Mouse (Mus musculus) retina, adult 2 months (tissue): ENCODE measurements around the gene Tmem269.

Experiments used
- DNase-seq: peaks from one replicate; pipeline ENCODE4 v3.0.0-alpha.2; 2012; ENCODE audit warnings: low read depth, low spot score

The Tmem269 gene

DNA sequence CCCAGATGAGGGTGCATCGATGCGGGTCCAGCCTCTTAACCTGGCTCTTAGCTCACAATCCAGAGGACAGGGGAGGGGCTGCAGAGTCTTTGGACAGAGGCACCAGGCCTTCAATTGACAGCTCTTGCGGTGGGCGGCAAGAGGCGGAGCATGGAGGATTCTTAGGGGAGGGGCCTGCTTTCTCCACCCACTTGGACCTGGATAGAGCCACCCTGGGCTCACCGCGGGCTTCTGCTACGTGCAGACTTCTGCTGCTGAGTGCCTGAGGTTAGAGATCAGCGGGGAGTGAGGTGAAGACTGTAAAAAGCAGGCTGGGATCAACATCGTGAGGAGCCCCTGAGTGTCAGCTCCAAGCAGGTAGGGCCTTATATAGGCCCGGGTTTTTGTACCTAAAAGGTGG lies at the start of gene Tmem269:
Gene Tmem269, minus strand, starts transcription at position 49 of the 400 bp plus-strand sequence.
- DNase-seq: no peak

DNA sequence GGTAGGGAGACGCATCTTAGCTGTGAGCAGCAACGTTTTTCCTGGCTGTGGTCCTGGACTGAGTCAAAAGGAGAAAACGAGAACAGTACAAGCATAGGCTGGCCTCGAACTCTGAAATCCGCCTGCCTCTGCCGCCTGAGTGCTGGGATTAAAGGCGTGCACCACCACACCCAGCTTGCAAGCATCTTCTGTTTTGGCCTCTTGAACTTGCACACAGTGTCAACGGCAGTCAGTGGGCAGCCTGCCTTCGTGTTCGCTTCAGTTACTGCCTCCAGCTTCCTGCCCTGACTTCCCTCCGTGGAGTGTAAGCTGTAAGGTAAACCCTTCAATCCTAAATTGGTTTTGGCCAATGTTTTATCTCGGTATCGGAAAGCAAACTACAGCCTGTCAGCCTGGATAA lies 48.6 kb upstream of the Tmem269 start:
- no peak for DNase-seq

DNA sequence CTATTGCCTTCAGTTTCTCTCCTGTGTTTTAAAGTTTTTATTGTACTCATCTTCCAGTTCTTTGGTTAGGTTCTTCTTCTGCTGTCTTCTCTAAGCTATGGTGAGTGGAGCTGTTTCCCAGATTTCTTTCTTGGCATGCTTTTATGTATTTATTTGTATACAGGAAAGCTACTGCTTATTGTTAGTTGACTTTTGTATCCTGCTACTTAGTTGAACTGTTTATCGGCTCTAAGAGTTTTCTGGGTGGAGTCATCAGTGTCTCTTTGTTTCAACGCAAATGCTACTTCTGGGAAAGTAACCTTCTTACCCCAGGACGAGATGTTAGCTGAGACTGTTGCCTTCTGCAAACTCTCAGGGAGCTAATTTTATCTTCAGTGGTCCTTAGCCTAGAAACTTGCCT lies 45.4 kb upstream of the Tmem269 start:
- DNase-seq: no peak

DNA sequence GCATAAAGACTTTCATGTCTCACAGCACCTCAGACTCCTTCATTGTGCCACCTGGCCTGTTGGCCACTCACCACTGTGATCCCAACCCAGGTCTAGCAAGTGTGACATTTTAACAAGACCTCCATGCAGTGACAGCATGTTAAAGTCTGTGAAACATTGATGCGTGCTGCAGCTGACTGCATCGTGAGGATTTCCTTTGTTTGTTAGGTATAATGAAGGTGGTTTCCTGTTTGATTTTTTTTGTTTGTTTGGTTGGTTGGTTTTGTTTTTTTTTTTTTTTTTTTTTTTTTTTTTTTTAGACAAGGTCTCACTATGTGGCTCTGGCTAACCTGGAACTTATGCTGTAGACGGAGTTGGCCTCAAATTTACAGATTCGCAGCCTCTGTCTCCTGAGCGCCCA lies 44.5 kb upstream of the Tmem269 start:
- no peak for DNase-seq

DNA sequence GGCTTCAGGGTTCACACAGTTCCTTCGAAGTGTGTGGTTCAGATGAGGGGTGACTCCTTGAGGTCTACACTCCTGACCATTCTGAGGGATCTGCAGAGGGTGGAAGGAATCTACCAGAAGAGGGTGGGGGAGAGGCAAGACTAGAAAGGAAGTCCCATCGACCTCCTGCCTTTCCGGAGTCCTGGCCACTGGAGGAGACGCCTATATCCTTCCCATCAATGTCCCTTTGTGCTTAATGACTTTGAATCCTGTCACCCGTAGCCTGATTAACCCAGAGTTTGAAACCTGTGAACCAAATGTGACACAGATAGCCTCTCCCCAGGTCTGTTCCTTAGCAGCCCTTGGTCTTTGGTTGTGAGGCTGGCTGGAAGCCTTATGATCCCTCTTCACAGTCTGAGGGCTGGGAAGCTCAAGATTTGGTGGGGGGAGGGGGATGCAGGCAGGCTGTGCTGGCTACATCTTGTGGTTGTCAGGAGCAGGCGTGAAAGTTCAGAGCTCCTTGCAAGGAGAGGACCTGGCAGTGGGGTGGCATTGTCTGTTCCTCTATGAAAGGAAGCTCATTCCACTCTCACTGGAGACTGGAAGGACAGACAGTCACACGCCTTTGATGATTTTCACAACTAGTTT lies 43.2 kb upstream of the Tmem269 start:
- no peak for DNase-seq

DNA sequence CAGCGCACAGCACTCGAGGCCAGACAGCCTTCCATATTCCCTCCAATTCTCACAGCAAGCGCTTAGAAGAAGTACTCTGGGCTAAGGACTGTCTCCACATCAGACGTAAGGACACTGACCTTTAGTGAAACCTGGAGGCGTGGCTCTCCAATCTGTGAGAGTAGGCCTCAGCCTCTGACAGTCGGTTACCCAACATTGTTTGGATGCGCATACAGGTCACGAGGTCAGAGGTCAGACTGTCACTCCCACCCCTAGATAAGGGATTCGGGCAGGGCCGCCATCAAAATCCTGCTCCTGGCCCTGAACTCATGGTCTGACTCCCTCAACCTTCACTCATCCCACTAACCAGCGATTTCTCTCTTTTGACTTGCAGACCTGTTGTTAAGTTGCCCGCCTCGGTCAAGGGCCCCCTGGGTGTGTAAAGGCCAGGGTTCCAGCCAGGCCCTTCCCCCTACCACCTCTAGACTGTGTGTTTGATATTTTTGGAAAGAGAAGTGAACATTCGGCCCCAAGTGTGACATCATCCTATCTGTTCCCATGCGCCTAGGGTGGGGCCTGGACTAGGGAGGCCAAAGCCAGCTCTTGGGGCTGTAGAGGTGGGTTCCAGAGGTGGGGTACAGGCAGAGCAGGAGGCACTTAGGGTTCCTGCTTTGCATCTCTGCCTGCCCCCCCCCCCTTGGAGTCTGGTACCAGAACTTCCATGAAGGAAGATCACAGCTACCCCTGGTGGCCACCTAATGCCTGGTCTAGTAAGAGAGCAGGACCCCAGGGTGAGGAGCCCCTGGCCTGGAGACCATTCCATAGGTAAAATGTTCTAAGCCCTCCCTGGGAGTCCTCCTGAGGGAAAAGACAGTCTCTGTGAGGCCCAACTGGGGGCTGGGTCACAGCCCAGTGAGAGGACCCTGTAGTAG lies 41.6 kb upstream of the Tmem269 start:
- no peak for DNase-seq

DNA sequence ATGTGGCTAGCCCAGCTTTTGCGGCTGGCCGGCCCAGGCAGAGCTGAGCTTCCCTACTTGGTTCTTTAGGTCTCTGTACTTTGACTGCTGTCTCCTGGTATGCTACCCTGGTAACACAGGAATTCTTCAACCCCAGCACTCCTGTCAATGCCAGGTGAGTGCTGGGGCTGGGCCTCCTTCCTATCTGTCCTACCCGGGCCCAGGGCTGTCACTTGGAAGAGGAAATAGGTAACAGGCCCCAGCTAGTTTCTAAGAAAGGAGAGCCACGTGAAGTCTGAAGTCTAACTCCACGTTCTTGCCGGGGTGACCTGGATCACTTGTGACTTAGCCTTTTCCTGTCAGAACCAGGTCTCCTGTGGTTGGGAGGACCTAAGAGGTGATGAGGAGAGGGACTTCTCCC lies 39.1 kb upstream of the Tmem269 start:
- no peak for DNase-seq

DNA sequence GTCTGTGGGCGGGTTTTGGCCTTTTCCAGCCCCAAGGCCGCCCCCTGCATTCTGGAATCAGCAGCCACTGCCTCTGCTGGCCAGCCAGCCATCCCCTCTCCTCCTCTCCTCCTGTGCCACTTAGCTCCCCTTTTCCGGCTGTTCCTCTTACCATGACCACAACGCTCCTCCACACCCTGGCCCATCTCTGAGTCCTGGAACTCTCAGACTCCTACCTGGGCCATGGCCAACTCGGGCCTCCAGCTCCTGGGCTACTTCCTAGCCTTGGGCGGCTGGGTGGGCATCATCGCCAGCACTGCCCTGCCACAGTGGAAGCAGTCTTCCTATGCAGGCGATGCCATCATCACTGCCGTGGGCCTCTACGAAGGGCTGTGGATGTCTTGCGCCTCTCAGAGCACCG lies 37.3 kb upstream of the Tmem269 start, which contains the start of gene Cldn19:
Gene Cldn19, plus strand, starts transcription at position 64 of the 400 bp plus-strand sequence.
- no peak for DNase-seq

DNA sequence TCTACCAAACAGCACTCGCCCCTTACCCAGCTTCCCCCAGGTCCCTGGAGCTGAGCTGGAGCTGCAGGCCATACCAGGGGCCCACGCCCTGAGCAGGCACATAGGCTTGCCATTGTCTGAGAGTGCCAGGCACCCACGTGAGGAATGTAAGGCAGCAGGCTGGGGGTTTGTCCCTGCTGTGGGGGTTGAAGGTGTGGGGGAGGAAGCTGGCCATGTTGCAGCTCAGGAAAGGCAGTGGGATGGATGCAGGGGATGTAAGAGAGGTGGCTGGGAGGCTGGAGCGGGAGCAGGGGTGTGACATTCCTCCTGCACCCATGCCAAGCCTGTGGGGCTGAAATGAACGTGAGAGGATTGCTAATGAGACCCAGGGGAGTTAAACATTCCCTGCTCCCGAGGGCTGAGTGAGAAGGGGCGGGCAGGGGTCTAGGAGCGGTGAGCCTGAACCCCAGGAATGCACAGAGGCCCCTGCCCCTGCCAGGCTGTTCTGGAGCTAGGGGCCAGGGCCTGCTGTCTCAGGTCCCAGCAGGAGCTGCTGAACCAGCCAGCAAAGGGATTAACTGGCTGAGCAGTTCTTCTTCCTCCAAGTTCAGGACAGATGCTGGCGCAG lies 36.1 kb upstream of the Tmem269 start:
- no peak for DNase-seq

DNA sequence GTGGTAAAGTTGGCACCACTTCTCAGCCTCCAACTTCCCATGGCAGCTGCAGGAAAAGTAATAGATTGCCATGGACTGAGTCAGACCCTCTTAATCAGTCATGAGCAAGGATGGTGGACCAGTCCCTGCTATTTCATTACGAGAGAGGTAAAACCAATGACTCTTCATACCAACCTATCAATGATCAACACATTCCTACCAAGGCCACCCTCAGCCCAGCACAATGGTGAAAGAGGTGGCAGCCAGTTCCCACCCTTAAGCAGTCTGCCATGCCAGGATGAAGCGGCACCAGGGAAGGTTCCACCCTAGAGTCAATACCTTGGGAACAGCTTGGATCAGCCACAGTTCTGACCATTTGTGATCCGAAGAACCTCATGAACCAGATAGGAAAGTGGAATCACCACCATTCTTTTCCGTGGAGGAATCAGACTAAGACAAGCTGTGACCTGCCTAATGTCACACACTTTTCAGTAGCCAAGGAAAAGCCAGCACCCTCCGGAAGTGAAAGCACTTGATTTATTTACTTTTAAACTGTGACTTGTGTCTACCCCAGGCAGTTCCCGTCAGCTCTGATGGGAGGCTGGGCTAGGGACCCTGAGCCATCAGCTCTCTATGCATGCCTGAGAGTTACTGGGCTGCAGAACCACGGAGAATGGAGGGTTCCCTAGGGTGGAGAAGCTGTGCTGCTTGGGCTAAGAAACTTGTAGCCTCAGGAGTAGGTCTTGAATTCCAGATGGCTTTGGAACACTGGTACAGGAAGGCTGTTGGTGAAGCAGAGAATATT lies 34.2 kb upstream of the Tmem269 start:
- no peak for DNase-seq

DNA sequence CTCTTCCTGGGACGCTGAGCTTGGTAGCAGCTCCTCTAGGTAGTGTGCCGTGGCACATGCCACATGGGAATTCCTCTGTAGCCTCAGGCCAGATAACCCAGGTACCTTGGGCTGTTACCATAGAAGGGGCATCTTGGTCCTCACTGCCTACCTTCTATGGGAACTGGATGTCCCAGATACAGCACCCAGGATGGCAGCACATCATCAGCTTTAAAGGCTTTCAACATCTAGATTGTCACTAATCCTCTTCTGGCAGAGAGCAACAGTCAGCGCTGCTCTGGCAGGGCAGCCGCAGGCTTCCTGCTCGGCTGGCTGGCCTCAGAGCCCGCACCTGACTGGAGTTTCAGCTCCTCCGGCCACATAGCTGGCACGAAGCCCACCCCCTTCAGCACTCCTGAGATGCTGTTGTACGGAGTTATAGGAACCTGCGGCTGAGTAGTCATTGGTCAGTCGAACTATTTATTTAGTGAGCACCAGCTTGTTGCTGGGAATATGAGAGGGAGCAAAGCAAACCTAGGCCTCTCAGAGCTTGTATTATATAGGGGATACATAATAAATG lies 30.5 kb upstream of the Tmem269 start:
- DNase-seq: no peak

DNA sequence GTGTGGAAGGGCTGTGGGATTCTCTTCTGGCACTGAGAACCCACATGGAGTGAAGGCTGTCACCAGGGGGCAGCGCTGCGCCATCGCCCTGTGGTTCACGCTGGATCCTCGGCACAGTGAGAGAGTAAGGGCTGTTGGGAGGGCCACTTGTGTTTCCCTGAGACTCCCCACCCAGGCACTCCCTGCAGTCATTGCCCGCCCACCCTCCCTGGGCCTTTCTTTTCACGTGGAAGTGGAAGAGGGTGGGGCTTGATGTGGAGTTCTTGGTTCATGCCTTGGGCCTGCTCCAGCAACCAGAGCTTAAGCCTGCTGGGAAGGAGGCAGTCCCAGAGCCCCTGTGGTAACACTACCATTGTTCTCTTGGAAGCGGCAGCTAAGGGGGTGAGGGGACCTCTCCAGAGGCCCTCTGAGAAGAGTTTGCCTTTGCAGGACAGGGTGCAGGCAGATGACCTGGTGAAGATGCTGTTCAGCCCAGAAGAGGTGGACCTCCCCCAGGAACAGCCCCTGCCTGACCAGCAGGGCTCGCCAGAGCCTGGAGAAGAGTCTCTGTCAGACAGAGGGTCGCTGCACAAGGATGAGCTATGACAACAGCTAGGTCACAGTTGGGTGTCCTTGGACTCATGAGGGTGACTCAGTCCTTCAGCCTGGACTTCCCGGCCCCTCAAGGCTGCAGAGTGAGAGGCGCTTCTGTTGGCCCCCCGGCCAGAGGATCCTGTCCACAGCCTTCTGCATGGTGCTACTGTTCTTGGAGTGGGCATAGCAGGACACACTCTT lies 29.6 kb upstream of the Tmem269 start:
- DNase-seq: no peak

DNA sequence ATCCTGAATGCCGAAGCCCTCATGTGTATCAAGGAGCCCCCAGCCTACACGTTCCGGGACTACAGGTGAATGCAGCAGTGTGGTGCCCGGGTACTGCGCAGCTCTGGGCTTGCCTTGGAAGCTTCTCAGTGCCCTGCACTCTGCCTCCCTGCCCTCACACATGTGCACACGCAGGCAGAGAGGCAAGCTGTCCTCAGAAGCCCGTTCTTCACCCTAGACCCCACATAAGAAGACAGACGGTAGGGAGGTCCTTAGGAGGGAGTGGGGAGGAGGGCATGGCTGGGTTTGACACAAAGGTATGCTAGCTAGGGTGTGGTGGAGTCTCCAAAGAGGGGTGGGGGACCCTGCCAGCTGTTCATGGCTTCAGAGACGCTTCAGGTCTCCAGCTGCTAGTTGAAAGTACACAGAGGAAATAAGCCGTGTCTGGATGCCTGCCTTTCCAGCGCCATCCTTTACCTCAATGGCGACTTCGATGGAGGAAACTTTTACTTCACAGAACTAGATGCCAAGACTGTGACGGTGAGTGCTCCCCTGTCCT lies 28.7 kb upstream of the Tmem269 start:
- DNase-seq: no peak

DNA sequence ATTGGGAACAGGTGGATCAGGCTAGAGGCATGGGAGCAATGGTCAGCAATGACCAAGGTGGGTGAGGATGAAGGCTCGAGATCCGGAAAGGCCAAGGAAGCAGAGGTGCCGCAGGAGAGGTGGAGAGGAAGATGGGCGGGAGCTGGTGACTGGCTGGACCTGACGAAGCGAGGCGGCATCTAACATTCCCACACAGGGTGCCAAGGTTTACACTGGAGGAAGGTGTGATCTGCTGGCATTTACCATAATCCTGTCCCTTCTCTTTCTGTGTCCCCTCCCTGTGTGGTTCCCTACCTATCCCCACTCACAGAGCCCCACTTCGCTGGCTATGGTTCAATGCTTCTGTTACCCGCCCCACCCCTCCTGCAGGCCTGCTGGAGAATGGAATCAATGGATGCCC lies 27.9 kb upstream of the Tmem269 start:
- no peak for DNase-seq

DNA sequence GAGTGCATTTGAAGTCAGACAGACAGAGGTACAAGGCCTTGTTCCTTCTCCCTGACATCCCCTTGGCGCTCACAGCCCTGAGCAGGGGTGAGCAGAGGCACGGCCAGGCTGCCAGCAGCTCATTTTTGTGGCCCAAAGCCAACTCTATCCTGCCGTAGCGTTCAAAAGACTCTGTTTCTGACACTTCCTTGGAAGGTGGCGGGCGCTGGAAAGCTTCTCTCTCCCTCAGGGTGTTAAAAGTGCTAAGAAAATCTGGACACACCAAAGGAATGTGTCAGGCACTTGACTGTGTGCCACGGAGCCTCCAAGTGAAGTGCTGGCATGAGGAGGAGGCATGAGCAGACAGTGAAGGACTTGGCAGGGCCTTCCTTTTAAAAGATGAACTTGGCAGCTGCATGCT lies 27.5 kb upstream of the Tmem269 start:
- DNase-seq: no peak

DNA sequence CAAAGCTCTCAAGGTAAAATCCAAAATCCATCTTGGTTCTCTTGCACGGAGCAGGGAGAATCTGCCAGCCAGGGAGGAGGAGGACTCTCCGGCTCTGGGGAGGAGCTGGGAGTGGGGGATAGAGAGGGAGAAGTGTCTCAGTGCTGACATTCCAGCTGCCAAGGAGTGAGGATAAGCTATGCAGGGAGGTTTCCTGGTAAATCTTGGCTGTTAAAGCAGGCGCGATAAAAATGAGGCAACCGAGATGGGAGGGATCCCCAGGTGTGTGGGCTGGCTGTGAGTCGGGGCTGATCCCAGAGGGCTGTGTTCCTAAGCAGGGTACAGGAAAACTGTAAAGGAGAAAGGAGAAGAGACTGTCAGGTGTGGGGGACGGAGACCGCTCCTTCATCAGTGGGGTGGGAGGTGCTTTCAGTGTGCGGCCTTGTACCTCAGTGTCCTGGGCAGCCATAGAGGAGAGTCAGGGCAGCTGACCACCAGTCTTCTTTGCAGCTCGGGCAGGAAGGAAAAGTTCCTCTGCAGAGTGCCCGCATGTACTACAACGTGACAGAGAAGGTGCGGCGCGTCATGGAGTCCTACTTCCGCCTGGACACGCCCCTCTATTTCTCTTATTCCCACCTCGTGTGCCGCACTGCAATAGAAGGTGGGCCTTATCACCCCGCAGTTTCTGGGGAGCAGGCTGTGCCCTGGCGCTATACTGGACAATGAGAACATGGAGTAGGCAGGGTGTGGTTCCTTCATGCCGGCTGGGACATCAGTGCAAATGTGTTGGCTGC lies 26.6 kb upstream of the Tmem269 start:
- no peak for DNase-seq

DNA sequence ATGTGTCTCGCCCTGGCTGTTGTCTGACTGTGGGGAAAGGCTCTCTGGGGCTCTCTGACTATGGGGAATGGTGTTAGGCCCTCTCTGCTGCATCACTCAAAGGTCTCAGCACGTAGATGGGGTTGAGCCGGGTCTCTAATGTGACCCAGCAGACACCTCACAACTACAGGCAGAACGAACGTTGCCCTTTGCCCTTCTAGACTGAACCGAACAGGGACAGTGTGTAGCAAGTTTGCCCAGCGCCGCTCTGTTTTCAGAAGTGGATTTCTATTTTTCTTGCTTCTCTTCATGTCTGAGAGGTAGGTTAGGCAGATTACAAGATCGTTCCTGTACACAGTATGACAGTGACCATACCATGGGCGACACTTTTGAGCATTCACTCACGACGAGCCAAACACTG lies 24.6 kb upstream of the Tmem269 start:
- DNase-seq: no peak

DNA sequence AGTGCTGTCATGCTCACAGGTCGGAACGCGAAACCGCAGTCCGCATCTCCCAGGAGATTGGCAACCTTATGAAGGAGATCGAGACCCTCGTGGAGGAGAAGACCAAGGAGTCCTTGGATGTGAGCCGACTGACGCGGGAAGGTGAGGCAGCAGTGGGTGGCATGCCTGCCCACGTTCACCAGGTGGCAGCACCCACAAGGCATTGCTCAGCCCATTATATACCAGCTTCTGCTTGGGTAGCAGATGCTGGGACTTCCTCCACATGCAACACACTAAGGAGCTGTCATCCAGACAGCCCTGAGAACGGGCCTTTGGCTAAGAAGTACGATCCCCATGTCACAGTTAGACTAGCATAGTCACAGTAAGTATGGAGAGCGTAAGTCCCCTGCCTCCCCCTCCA lies 23.6 kb upstream of the Tmem269 start:
- no peak for DNase-seq

DNA sequence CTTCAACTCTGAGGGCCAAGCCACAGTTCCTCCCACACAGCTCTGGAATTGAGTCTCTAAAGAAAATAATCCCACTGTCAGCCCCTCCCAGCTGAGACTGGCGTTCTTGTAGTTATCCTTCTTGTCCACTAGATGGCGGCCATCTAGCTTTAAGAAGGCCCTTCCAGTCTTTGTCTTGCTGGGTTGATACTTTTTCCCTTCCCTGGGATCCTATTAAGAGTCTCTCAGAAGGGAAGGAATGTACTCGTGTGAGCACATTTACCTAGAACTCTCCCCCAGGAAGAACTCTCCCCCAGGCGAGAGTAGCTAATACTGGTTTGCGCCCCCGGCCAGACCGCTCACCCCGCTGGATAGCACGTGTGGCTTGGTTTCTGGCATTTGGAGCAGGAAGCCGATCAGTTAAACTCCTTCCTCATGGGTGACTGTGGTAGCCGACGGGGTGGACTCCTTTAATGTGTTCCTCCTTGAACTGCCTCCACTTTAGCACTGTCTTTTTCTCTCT lies 21.2 kb upstream of the Tmem269 start:
- DNase-seq: peak; percentile 54

DNA sequence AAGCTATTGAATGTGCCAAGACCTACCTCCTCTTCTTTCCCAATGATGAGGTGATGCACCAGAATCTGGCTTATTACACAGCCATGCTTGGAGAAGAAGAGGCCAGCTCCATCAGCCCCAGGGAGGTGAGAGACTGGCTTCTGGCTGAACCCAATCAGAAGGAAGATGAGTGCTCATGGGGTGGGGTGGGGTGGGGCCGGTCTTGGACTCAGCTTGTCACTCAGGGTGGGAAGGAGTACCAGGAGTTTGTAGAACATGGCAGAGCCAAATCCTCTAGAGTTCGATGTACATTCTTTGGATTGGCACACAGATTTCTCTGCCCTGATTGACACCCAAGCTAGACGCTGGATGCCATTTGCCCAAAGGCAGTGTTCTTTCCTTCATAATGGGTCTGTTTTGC lies 20.6 kb upstream of the Tmem269 start:
- no peak for DNase-seq
